Mouse (Mus musculus) embryonic stem cell, embryonic (primary cell): ENCODE results near the gene Zbtb46.

Experiments used
- CTCF ChIA-PET, 4 experiments: fragments of 300-600 bp in 2 of 4; fragments of 350-600 bp in 2 of 4; sonication (Branson Sonifier 250); formaldehyde crosslinking; loops; one replicate each; lab custom pipeline; 2022; ENCODE audit warnings: inconsistent platforms in 2 of 4; lab: Charles Lee
- POLR2A ChIA-PET, 4 experiments: fragments of 300-600 bp in 2 of 4; fragments of 350-600 bp in 2 of 4; sonication (Branson Sonifier 250); formaldehyde crosslinking; loops; one replicate each; lab custom pipeline; 2022; ENCODE audit warnings: antibody characterized with exemption in 4 of 4, inconsistent platforms in 1 of 4; lab: Charles Lee

Zbtb46 gene

DNA sequence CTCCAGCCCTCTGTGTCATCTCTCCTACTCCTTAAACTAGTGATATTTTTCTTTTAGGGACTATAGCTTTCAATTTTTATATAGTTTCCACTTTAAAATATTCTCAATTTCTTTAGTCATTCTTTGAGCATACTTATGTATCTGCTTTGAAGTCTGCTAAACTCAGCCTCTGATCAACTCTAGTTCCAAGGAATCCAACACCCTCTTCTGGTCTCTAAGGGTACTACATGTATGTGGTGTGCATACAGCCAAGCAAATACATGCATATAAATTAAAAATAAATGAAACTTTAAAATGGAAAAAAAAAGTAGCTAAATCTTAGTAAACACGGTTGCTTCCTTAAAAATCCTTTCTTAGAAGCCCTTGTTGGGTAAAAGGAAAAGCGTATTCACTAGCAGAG is 83.4 kb downstream of the Zbtb46 start:
- CTCF ChIA-PET: interaction anchor here in 2 of 4 experiments (0.6 to 1.2 kb wide), 2 partner anchors 19 to 421 kb away, joined by 3 read pairs; no protein-coding TSS in a partner anchor
- POLR2A ChIA-PET: interaction anchor here in 1 of 4 experiments (0.7 to 2.7 kb wide), 8 partner anchors 11 to 283 kb away, joined by 3 to 9 read pairs (median 4); partner anchors contain the start of genes Arfrp1 and Zgpat

DNA sequence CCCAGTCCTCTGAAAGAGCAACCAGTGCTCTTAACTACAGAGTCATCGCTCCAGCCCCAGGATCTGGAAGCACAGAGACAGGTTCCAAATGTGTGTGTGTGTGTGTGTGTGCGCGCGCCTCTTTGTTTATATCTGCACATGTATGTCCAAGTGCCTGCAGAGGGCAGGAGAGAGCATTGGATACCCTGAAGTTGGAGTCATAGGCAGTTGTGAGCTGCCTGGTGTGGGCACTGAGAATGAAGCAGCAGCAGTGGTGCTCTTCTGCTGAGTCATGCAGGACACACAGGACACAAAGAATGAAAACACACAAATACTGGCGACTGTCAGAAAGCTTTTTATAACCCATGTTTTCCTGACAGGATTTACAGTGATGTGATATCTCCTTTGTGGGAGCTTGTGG is 89.2 kb downstream of the Zbtb46 start:
- ChIA-PET CTCF (interaction anchor here (0.5 to 1.8 kb wide), 49 partner anchors 10 to 902 kb away, joined by 3 to 13 read pairs (median 3); partner anchors contain the start of genes Ppdpf (in 2 of the 4), Abhd16b (in 1 of the 4), Fndc11 (in 1 of the 4) and Helz2 (in 1 of the 4)), POLR2A (interaction anchor here in 3 of 4 experiments (0.6 to 2.2 kb wide), 21 partner anchors 10 to 310 kb away, joined by 3 to 7 read pairs (median 4); partner anchors contain the start of genes Dnajc5 (in 2 of the 3), Abhd16b (in 1 of the 3), Lime1 (in 1 of the 3) and Rtel1 (in 1 of the 3))

GRCm38 (mm10) chr2:181365655-181366075 is 93.6 kb downstream of the Zbtb46 start:
- POLR2A ChIA-PET: interaction anchor here (0.5 to 2.3 kb wide), 43 partner anchors 9 to 313 kb away, joined by 3 to 14 read pairs (median 4); partner anchors contain the start of genes Rtel1 (in 3 of the 4), Lime1 (in 2 of the 4), Ppdpf (in 2 of the 4) and Abhd16b (in 1 of the 4)

DNA sequence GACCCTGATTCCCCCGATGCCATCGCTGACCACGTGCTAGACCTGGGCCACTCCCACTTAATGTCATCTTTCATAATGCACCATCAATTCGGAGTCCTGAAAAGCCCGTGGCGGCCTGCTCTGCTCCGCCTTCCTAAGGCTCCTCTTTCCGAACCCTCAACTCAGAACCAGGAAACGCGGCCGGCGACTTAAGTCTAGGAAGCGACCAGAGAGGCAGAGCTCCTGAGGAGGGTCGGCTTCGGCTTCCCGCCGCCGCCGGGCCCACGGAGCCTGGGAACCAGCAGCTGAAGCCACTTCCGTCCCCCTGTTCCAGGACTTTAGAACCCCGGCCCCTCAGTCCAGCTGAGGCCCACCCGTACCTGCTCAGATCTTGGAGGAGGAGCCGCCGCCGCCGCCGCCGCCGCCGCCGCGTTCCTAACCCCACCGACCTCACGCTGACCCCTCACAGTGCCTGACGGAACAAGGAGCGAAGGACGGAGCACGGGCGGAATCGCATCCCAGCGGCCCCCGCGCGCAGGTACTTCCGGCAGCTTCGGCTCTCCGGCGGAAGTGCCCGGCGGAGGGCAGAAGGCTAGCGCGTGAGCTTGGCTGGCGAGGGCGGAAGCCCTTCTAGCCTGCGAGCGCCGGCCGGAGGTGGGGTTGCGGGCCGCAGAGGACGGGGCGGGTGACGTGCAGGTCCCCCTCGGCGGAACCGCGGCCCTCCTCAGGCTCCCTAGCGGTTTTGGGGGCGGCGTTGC is 94.2 kb downstream of the Zbtb46 start, which contains the start of the genes Zgpat and Arfrp1:
Gene Zgpat (plus strand): TSS at position 69 of the 737 bp plus-strand sequence.
Gene Arfrp1 (minus strand): TSS at position 545 of the 737 bp plus-strand sequence.
- ChIA-PET CTCF (interaction anchor here in 3 of 4 experiments (0.7 to 1.4 kb wide), 12 partner anchors 10 to 314 kb away, joined by 3 to 6 read pairs (median 3); partner anchors contain the start of genes Ppdpf (in 3 of the 3), Rtel1 (in 1 of the 3) and Tpd52l2 (in 1 of the 3)), POLR2A (interaction anchor here (0.5 to 2.3 kb wide), 45 partner anchors 9 to 314 kb away, joined by 3 to 14 read pairs (median 4); partner anchors contain the start of genes Rtel1 (in 3 of the 4), Dnajc5 (in 2 of the 4), Lime1 (in 2 of the 4) and Ppdpf (in 2 of the 4))

More at GRCm38 (mm10) chr2:181365655-181366075, 93.6 kb downstream of the Zbtb46 start:
- CTCF ChIA-PET: interaction anchor here (0.6 to 1.4 kb wide), 11 partner anchors 11 to 313 kb away, joined by 3 to 6 read pairs (median 3); partner anchors contain the start of genes Ppdpf (in 3 of the 4) and Tpd52l2 (in 1 of the 4)

GRCm38 (mm10) chr2:181364487-181364859 is 94.8 kb downstream of the Zbtb46 start:
- ChIA-PET CTCF (interaction anchor here in 1 of 4 experiments (0.9 to 1.3 kb wide), 4 partner anchors 45 to 314 kb away, joined by 3 to 6 read pairs (median 4); partner anchors contain the start of genes Ppdpf and Rtel1), POLR2A (interaction anchor here (0.6 to 2.3 kb wide), 16 partner anchors 8 to 314 kb away, joined by 3 to 14 read pairs (median 5); partner anchors contain the start of genes Rtel1 (in 3 of the 4), Ppdpf (in 1 of the 4) and Tpd52l2 (in 1 of the 4))

GRCm38 (mm10) chr2:181363946-181364345 is 95.3 kb downstream of the Zbtb46 start:
- ChIA-PET POLR2A (interaction anchor here in 3 of 4 experiments (0.5 to 2.3 kb wide), 7 partner anchors 12 to 235 kb away, joined by 3 to 9 read pairs (median 6); partner anchors contain the start of genes Dnajc5 (in 1 of the 3), Samd10 (in 1 of the 3) and Tpd52l2 (in 1 of the 3)), CTCF (no interaction called here)

DNA sequence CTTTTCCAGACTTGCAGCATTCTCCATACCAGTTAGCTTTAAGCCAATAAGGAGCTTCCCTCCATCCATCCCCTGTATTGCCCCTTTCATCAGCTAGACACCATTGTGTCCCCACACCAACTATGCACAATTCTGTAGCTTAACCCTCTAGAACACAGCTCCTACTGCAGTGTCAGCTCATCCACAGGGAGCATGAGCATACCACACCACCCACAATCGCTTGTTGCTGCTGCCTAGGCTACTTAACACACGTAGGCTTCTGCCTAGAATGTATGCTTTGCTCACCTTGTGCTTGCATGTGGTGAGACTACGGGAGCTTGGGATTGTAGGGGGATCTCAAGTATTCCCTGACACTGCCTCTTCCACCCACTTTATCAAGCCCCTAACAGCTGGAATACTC is 102.4 kb downstream of the Zbtb46 start:
- CTCF ChIA-PET: interaction anchor here in 3 of 4 experiments (1.1 to 2.3 kb wide), 5 partner anchors 13 to 171 kb away, joined by 3 to 8 read pairs (median 4); no protein-coding TSS in a partner anchor
- POLR2A ChIA-PET: interaction anchor here (0.5 to 5.1 kb wide), 24 partner anchors 8 to 467 kb away, joined by 3 to 29 read pairs (median 4); partner anchors contain the start of genes Arfrp1 (in 2 of the 4), Zgpat (in 2 of the 4), Rtel1 (in 1 of the 4) and Tcea2 (in 1 of the 4)

DNA sequence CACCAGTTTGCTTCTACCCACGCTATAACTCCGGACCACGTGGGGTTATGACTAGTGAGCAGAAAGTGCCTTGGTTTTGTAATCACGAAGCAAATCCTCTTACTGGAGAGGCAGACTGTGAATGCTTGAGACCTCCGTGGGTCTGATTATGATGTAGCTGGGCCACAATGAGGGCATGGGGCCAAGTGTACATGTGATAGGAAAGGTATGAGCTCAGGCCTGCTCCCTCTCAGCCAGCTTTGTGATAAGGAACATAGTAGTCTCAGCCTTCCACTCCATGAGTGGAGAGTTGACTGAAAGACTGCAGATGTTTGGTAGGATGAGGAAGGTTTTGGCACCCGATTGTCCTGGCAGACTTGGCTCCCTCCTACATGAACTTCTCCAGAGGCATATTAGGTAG is 116.5 kb downstream of the Zbtb46 start:
- POLR2A ChIA-PET: interaction anchor here in 2 of 4 experiments (0.8 to 1.1 kb wide), 2 partner anchors 25 to 654 kb away, joined by 3 to 8 read pairs; no protein-coding TSS in a partner anchor
- CTCF ChIA-PET: no interaction called here

DNA sequence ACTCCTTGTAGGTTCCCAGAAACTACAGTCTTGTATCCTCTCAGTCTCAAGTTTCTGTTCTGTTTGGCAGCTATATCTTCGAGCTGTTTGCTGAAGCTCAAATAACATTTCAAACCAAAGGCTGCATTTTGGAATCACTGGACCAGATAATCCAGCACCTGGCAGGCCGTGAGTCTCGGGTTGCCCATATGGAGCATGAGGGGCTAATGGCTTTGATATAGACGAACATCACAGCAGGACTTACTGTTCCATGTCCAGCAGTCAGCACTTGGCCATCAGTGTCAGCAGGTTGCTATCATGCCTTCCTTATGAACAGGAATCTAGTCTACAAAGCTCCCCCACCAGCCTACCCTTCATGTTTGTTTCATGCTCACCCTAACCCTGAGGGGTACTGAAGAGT is 118.8 kb downstream of the Zbtb46 start:
- ChIA-PET POLR2A (interaction anchor here in 1 of 4 experiments (0.9 to 3.8 kb wide), 4 partner anchors 11 to 111 kb away, joined by 3 to 25 read pairs (median 5); no protein-coding TSS in a partner anchor), CTCF (no interaction called here)
